Mouse (Mus musculus) intestine, postnatal 0 days (tissue): Measurements from ENCODE around the gene Myo5a. TPM values are rescaled to one million over a fixed set of nuclear protein-coding genes. Genes with fewer than 3 reads are reported as not detected.

Experiments used
- ATAC-seq: fragments of 200-750 bp; cut with Nextera tagmentation; 2 replicates; pipeline ENCODE4 v1.8.0; 2017; ENCODE audit warnings: mild to moderate bottlenecking, moderate TSS enrichment, moderate library complexity
- H3K27ac ChIP-seq: fragments of 300-500 bp; sonication (generic); 2 replicates; pipeline ENCODE4 v1.5.1; 2014; ENCODE audit warnings: mild to moderate bottlenecking, low read depth, low read length, moderate library complexity
- H3K27me3 ChIP-seq: fragments of 300-500 bp; sonication (generic); replicated peaks from 2 replicates; pipeline ENCODE4 v1.6.1; 2014; ENCODE audit warnings: low read length, mixed read lengths; ENCODE audit not compliant: control insufficient read depth, insufficient read depth
- H3K36me3 ChIP-seq: fragments of 300-500 bp; sonication (generic); 2 replicates; pipeline ENCODE4 v1.6.1; 2014; ENCODE audit warnings: mild to moderate bottlenecking, moderate library complexity; ENCODE audit not compliant: control insufficient read depth, insufficient read depth
- H3K4me1 ChIP-seq: fragments of 300-500 bp; sonication (generic); replicated peaks from 2 replicates; pipeline ENCODE4 v1.6.1; 2014; ENCODE audit warnings: antibody characterized with exemption, low read length, mixed read lengths; ENCODE audit not compliant: control insufficient read depth, insufficient read depth
- H3K4me2 ChIP-seq: fragments of 300-500 bp; sonication (generic); replicated peaks from 2 replicates; pipeline ENCODE4 v1.6.1; 2014; ENCODE audit warnings: low read depth, mild to moderate bottlenecking, moderate library complexity
- H3K4me3 ChIP-seq: fragments of 300-500 bp; sonication (generic); 2 replicates; pipeline ENCODE4 v1.5.1; 2014; ENCODE audit warnings: low read depth, low read length
- H3K9ac ChIP-seq: fragments of 300-500 bp; sonication (generic); 2 replicates; pipeline ENCODE4 v1.6.1; 2014; ENCODE audit warnings: mild to moderate bottlenecking, low read depth, low read length
- H3K9me3 ChIP-seq: fragments of 300-500 bp; sonication (generic); 2 replicates; pipeline ENCODE4 v1.6.1; 2016; ENCODE audit warnings: mixed run types; ENCODE audit not compliant: control insufficient read depth
- CTCF ChIP-seq: sonication (generic); IDR thresholded peaks from 2 replicates; pipeline ENCODE4 v1.5.1; 2016; ENCODE audit warnings: low read depth, mild to moderate bottlenecking, control low read depth, antibody characterized with exemption, moderate library complexity
- WGBS: fragments of 180-500 bp; shearing (Covaris S2); extraction: QIAGEN DNeasy Blood & Tissue Kit; methylation state at CpG from one replicate; pipeline ENCODE4 v1.1.7; 2014; 5-methylcytosine and 5-hydroxymethylcytosine counted together
- polyA plus RNA-seq: library from polyadenylated mRNA; unstranded; fragments of >200 nt; fragmentation: Nextera tagmentation; extraction: Ambion mirVana; gene quantifications from 2 replicates; pipeline ENCODE4 v1.2.1, GENCODE M21; 2015

Gene Myo5a
- polyA plus RNA-seq, 1 experiment from 2014 or later, result 3.1 TPM

DNA sequence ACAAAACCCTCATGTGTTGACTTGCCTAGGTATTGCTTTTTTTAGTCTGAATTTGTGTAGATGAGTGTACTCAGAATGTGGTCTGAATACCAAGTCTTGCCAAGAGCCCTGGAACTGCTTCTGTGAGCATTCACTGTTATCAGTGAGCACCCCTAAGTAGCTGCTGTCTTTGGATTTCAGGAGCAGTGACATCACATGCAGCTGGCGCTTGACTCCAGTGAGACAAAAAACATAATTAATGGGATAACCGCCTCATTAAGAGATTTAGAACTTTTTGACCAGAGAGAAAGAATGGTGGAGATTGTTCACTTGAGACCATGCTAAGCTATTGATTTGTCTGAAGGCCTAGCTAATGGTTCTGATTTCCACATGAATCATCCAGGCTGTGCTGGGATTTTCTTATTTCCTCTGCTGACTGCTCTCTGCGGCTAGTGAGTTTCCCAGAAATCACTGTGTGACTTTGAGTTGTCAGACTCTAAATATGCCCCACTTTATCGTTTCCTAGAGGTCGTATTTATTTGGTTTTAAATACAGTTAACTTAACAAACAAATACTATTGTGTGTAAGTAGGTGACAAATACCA is 14.5 kb downstream of the Myo5a start:
- WGBS, result 62% methylated on average over 5 of the region's 5 CpGs
- Histone ChIP-seq H3K36me3 (no peaks in the 10 kb centered on the region), H3K9me3 (no peaks in the 10 kb centered on the region), H3K4me1 (no peaks in the 10 kb centered on the region), H3K9ac (no peak overlapping the region), H3K27ac (no peak overlapping the region), H3K27me3 (no peaks in the 10 kb centered on the region), H3K4me3 (no peak overlapping the region), H3K4me2 (no peak overlapping the region)
- ATAC-seq, result no peak
- no peak for TF ChIP-seq CTCF

DNA sequence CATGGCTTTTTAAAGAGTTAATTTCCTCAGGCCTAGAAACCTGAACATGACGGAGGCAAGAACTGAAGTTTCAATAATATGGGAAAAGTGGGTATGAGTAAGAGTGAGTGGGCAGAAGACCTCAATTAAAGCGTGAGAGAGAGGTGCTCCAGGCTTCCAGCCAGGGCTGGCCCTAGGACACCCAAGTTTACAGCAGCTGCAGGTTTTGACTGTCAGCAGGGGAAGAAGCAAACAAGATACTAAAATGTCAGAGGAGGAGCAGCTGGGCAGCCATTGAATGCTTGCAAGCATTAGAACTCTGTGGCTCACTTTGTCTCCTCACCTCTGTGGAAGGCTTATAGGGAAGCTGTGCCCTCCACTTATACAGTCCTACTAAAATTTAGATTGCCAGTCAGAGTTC is 17.0 kb downstream of the Myo5a start:
- Histone ChIP-seq H3K9me3 (no peaks in the 10 kb centered on the region), H3K9ac (no peak overlapping the region), H3K4me3 (no peak overlapping the region), H3K4me2 (no peak overlapping the region), H3K36me3 (no peaks in the 10 kb centered on the region), H3K27me3 (no peaks in the 10 kb centered on the region), H3K27ac (no peak overlapping the region), H3K4me1 (no peaks in the 10 kb centered on the region)
- no peak for ATAC-seq
- TF ChIP-seq CTCF, result no peak
- WGBS, result 67% methylated on average over 2 of the region's 2 CpGs

DNA sequence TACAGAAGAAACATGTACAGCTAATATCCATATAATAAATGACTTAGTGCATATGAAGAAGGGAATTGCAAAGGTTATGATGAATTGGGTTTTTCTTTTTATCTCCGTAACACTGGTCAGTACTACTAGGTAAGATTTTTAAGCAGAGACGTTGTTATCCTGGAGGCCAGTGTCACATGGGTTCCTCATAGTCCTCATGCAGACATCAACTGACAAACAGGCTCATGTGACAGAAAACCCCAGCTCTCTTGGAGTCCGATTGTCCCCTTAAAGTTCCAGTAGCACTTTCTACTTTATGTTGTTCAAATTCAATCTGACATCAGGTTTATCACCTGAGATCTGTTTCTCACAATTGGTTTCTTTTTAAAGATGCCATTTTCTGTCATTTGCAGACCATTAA is 18.5 kb downstream of the Myo5a start:
- WGBS, result 73% methylated on average over 3 of the region's 3 CpGs
- ATAC-seq, result no peak

DNA sequence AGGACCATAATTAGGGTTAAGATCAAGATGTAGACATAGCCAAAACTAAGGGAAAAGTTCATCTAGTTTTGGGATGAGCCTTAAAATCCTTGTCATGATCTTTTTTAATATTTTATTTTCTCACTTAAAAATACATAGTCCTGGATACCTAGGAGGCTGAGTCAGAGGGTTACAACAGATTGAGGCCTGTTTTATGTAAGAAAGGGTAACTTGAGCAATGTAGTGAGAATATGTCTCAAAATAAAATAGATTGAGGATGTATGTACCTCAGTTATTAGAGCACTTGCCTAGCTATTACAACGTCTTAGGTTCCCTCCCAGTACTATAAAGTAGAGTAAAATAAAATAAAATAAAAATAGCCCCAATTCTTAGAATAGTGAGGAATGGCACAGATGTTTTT is 21.3 kb downstream of the Myo5a start:
- Histone ChIP-seq H3K27me3 (no peaks in the 10 kb centered on the region), H3K27ac (no peak overlapping the region), H3K4me3 (no peak overlapping the region), H3K9ac (no peak overlapping the region), H3K4me1 (no peaks in the 10 kb centered on the region), H3K4me2 (no peak overlapping the region), H3K9me3 (no peaks in the 10 kb centered on the region), H3K36me3 (no peaks in the 10 kb centered on the region)
- WGBS, result 80% methylated on average over 1 of the region's 1 CpGs
- TF ChIP-seq CTCF, result no peak
- ATAC-seq, result no peak

More for the DNA sequence above, 18.5 kb downstream of the Myo5a start:
- no peak for TF ChIP-seq CTCF
- Histone ChIP-seq H3K4me3 (no peak overlapping the region), H3K27me3 (no peaks in the 10 kb centered on the region), H3K4me1 (no peaks in the 10 kb centered on the region), H3K9ac (no peak overlapping the region), H3K9me3 (no peaks in the 10 kb centered on the region), H3K27ac (no peak overlapping the region), H3K36me3 (no peaks in the 10 kb centered on the region), H3K4me2 (no peak overlapping the region)

DNA sequence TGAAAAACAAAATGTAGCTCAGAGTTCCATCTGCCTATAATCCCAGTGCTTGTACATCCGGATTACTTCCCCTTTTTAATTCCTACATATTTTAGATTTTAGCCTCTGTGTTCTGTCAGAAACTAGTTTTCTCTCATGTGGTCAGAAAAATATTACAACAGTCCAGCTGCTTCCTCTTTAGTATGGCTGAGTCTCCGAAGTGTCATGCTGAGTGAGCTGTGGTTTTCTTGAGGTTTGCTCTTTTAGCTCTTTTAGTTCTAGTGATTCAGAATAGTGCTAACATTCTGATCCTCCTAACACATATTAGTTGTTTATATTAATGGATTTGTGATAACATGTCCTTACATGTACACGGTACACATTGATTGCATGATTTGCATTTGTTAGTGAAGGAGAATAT is 23.9 kb downstream of the Myo5a start:
- WGBS, result 68% methylated on average over 3 of the region's 3 CpGs
- no peaks in the 10 kb centered on the region for H3K36me3 ChIP-seq
- no peak for TF ChIP-seq CTCF
- H3K4me2 ChIP-seq, result no peak overlapping the region
- H3K9me3 ChIP-seq, result no peaks in the 10 kb centered on the region
- H3K27ac ChIP-seq, result no peak overlapping the region
- no peaks in the 10 kb centered on the region for H3K4me1 ChIP-seq
- H3K27me3 ChIP-seq, result no peaks in the 10 kb centered on the region
- H3K4me3 ChIP-seq, result no peak overlapping the region
- ATAC-seq, result no peak
- H3K9ac ChIP-seq, result no peak overlapping the region

DNA sequence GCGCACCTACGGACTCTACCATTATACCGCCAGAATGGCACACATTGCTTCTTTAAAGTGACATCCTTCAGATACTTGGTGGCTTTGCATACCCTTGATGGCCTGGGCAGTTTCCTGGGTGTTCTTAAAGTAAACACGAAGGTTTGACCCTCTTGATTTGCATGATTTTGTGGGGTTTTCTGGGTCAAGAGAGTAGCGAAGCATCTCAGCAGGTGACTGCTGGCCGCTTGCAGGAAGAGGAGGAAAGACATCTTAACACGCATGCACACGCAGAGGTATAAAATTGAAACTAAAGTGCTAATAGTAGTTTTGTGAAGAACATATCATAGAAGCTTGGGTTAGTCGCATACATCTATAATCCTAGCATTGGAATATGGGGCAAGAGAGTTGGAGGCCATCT is 28.1 kb downstream of the Myo5a start:
- TF ChIP-seq CTCF, result no peak
- Histone ChIP-seq H3K27me3 (no peaks in the 10 kb centered on the region), H3K4me2 (no peak overlapping the region), H3K4me1 (no peaks in the 10 kb centered on the region), H3K27ac (no peak overlapping the region), H3K9me3 (no peaks in the 10 kb centered on the region), H3K36me3 (no peaks in the 10 kb centered on the region), H3K4me3 (no peak overlapping the region), H3K9ac (no peak overlapping the region)
- WGBS, result 96% methylated on average over 9 of the region's 9 CpGs
- ATAC-seq, result no peak
